In genomic region chr7:82176192-82176591, GRCm38 (mm10) we compare ENCODE assay signal across 13 mouse cellular contexts. TPM values are rescaled to one million over a fixed set of nuclear protein-coding genes. Genes with fewer than 3 reads are reported as not detected.
DNase-seq lines count a peak whose midpoint lies in the region; ATAC-seq and TF ChIP-seq lines count a peak whose summit lies in the region.
"Had no signal": no experiment of that assay in that cellular context is flagged by ENCODE, and none has a peak within 500 bp of the region (broad histone marks: within the 10 kb centered on the region; RNA-seq: fewer than 3 reads in every experiment).

No protein-coding gene starts in this region.

- H3K4me3 ChIP-seq in forebrain, embryonic 15.5 days, result peak overlapping the region; percentile 78; the same call in 1 of the 2 replicates
- H3K4me3 ChIP-seq in forebrain, embryonic 11.5 days (ENCODE audit: low read depth, low read length), result no peak overlapping the region
- H3K4me3 ChIP-seq in lung, embryonic 14.5 days (ENCODE audit: low read depth, low read length), result no peak overlapping the region
- H3K4me3 ChIP-seq in lung, adult 2 months (replicated peaks; ENCODE audit: extremely low read depth, low read depth, low read length), result no peak overlapping the region
- H3K4me3 ChIP-seq in embryonic facial prominence, embryonic 12.5 days, result no peak overlapping the region
- peak overlapping the region; percentile 85 for H3K4me3 ChIP-seq in neural tube, embryonic 15.5 days (replicated peaks)

- no peak for TF ChIP-seq POLR2A in lung, adult 2 months (IDR thresholded peaks at IDR 0.05; ENCODE audit: borderline replicate concordance, extremely low read depth, low read depth, low read length)

- H3K4me2 ChIP-seq in forebrain, embryonic 15.5 days (replicated peaks), result peak overlapping the region; percentile 72
- H3K4me2 ChIP-seq in forebrain, embryonic 11.5 days (ENCODE audit: low read depth, low read length, severe bottlenecking), result no peak overlapping the region
- H3K4me2 ChIP-seq in lung, embryonic 14.5 days, result no peak overlapping the region
- peak overlapping the region; percentile 75; the same call in 1 of the 2 replicates for H3K4me2 ChIP-seq in embryonic facial prominence, embryonic 12.5 days (replicated peaks)
- peak overlapping the region; percentile 82 for H3K4me2 ChIP-seq in neural tube, embryonic 15.5 days

- H3K36me3 ChIP-seq in forebrain, embryonic 15.5 days, result no peaks in the 10 kb centered on the region
- H3K36me3 ChIP-seq in forebrain, embryonic 11.5 days (ENCODE audit: control insufficient read depth, insufficient read depth, low read length), result no peaks in the 10 kb centered on the region
- H3K36me3 ChIP-seq in lung, embryonic 14.5 days (ENCODE audit: insufficient read depth), result no peaks in the 10 kb centered on the region
- no peaks in the 10 kb centered on the region for H3K36me3 ChIP-seq in embryonic facial prominence, embryonic 12.5 days
- H3K36me3 ChIP-seq in neural tube, embryonic 15.5 days, result no peaks in the 10 kb centered on the region

- no peak for ATAC-seq in forebrain, embryonic 15.5 days (replicated peaks)
- ATAC-seq in forebrain, embryonic 11.5 days (replicated peaks; ENCODE audit: low FRiP score), result no peak
- ATAC-seq in lung, embryonic 14.5 days (ENCODE audit: insufficient read depth), result no peak
- no peak for ATAC-seq in embryonic facial prominence, embryonic 12.5 days (ENCODE audit: insufficient number of reproducible peaks, insufficient read depth, low FRiP score, low TSS enrichment)
- ATAC-seq in neural tube, embryonic 15.5 days (ENCODE audit: low FRiP score), result no peak
- ATAC-seq: Patski had no signal

- DNase-seq in forebrain, embryonic 11.5 days (ENCODE audit: low spot score), result no peak
- DNase-seq in lung, embryonic 14.5 days, result peak; percentile 9
- no peak for DNase-seq in lung, adult 2 months
- DNase-seq in kidney, postnatal 14 days, result no peak
- no peak for DNase-seq in left cerebral cortex, adult 11 months (ENCODE audit: low spot score)
- DNase-seq: B cell, adult 2 months; heart, postnatal 14 days; kidney, postnatal 25 days had no signal

- H3K27me3 ChIP-seq in forebrain, embryonic 15.5 days, result no peaks in the 10 kb centered on the region
- H3K27me3 ChIP-seq in forebrain, embryonic 11.5 days (ENCODE audit: control insufficient read depth, insufficient read depth, low read length), result peaks cover 3% of the 10 kb centered on the region; the same call in 1 of the 2 replicates
- H3K27me3 ChIP-seq in lung, embryonic 14.5 days (ENCODE audit: insufficient read depth, low read length), result peaks cover 6% of the 10 kb centered on the region; the same call in 1 of the 2 replicates
- peaks cover 6% of the 10 kb centered on the region; the same call in 1 of the 2 replicates for H3K27me3 ChIP-seq in embryonic facial prominence, embryonic 12.5 days
- no peaks in the 10 kb centered on the region for H3K27me3 ChIP-seq in neural tube, embryonic 15.5 days (replicated peaks)
- H3K27me3 ChIP-seq: Patski had no signal

- H3K27ac ChIP-seq in forebrain, embryonic 15.5 days (replicated peaks), result no peak overlapping the region
- no peak overlapping the region for H3K27ac ChIP-seq in forebrain, embryonic 11.5 days (ENCODE audit: low read depth, low read length)
- H3K27ac ChIP-seq in lung, embryonic 14.5 days (ENCODE audit: low read depth), result no peak overlapping the region
- H3K27ac ChIP-seq in embryonic facial prominence, embryonic 12.5 days, result no peak overlapping the region
- no peak overlapping the region for H3K27ac ChIP-seq in neural tube, embryonic 15.5 days (replicated peaks)
- H3K27ac ChIP-seq: liver, embryonic 14.5 days had no signal

- WGBS in forebrain, embryonic 15.5 days, result 41% methylated on average over 3 of the region's 3 CpGs
- 55% methylated on average over 3 of the region's 3 CpGs for WGBS in forebrain, embryonic 11.5 days
- WGBS in lung, embryonic 14.5 days, result 61% methylated on average over 3 of the region's 3 CpGs
- WGBS in lung, adult 2 months, result 70% methylated on average over 3 of the region's 3 CpGs
- 48% methylated on average over 3 of the region's 3 CpGs for WGBS in embryonic facial prominence, embryonic 12.5 days
- WGBS in neural tube, embryonic 15.5 days, result 54% methylated on average over 3 of the region's 3 CpGs

- H3K4me1 ChIP-seq in forebrain, embryonic 15.5 days, result 0 out of 2 replicates have a peak, but pooled peaks cover 4% of the 10 kb centered on the region
- H3K4me1 ChIP-seq in forebrain, embryonic 11.5 days (replicated peaks; ENCODE audit: control insufficient read depth, insufficient read depth, low read length), result 0 out of 2 replicates have a peak, but pooled peaks cover 2% of the 10 kb centered on the region
- H3K4me1 ChIP-seq in lung, embryonic 14.5 days (ENCODE audit: insufficient read depth), result no peaks in the 10 kb centered on the region
- H3K4me1 ChIP-seq in lung, adult 2 months (ENCODE audit: control insufficient read depth, insufficient read depth, low read length), result no peaks in the 10 kb centered on the region
- peaks cover 17% of the 10 kb centered on the region; the same call in 1 of the 2 replicates for H3K4me1 ChIP-seq in embryonic facial prominence, embryonic 12.5 days
- peaks cover 30% of the 10 kb centered on the region for H3K4me1 ChIP-seq in neural tube, embryonic 15.5 days

- no peaks in the 10 kb centered on the region for H3K9me3 ChIP-seq in forebrain, embryonic 15.5 days
- H3K9me3 ChIP-seq in forebrain, embryonic 11.5 days (ENCODE audit: control insufficient read depth, low read length), result no peaks in the 10 kb centered on the region
- H3K9me3 ChIP-seq in lung, embryonic 14.5 days (ENCODE audit: low read depth, low read length), result no peaks in the 10 kb centered on the region
- H3K9me3 ChIP-seq in embryonic facial prominence, embryonic 12.5 days, result no peaks in the 10 kb centered on the region
- no peaks in the 10 kb centered on the region for H3K9me3 ChIP-seq in neural tube, embryonic 15.5 days (replicated peaks)

- peak; percentile 21; the same call in 1 of the 2 replicates for TF ChIP-seq CTCF in lung, embryonic 14.5 days (IDR thresholded peaks at IDR 0.05; ENCODE audit: low read depth)
- TF ChIP-seq CTCF in lung, adult 2 months (IDR thresholded peaks at IDR 0.05; ENCODE audit: insufficient read depth, low read length), result no peak

- no peak overlapping the region for H3K9ac ChIP-seq in forebrain, embryonic 15.5 days (replicated peaks)
- no peak overlapping the region for H3K9ac ChIP-seq in forebrain, embryonic 11.5 days (ENCODE audit: low read length)
- H3K9ac ChIP-seq in lung, embryonic 14.5 days, result no peak overlapping the region
- H3K9ac ChIP-seq in embryonic facial prominence, embryonic 12.5 days, result no peak overlapping the region
- H3K9ac ChIP-seq in neural tube, embryonic 15.5 days (replicated peaks), result no peak overlapping the region
- H3K9ac ChIP-seq: liver, embryonic 14.5 days had no signal

RNA-seq across cellular contexts. Expression of gene Sh3gl3, which starts 2.6 kb away (rescaled TPM):
- 49.9 and 55.5 TPM in 2 replicates for polyA plus RNA-seq in forebrain, embryonic 15.5 days (2015; fragmentation: Nextera tagmentation; extraction: Ambion mirVana)
- 13.8 and 15.4 TPM in 2 replicates for polyA plus RNA-seq in forebrain, embryonic 11.5 days (2014; fragmentation: Nextera tagmentation; extraction: Ambion mirVana)
- 3.6 and 3.9 TPM in 2 replicates for polyA plus RNA-seq in lung, embryonic 14.5 days (2014; fragmentation: Nextera tagmentation; extraction: Ambion mirVana)
- 0.17 and 0.73 TPM in 2 replicates for polyA plus RNA-seq in lung, adult 2 months (2012; rRNA removed)
- polyA plus RNA-seq in embryonic facial prominence, embryonic 12.5 days (2016; fragmentation: Nextera tagmentation; extraction: Ambion mirVana), result 40.6 and 42.5 TPM in 2 replicates
- 65.2 and 76.3 TPM in 2 replicates for polyA plus RNA-seq in neural tube, embryonic 15.5 days (2015; fragmentation: Nextera tagmentation; extraction: Ambion mirVana)

Comparison
In these comparisons a context has a peak if more than half of its experiments do, and no peak if none do; other contexts are left out.
1. H3K4me2 ChIP-seq: peak in forebrain, embryonic 15.5 days (single experiment), embryonic facial prominence, embryonic 12.5 days (single experiment) and neural tube, embryonic 15.5 days (single experiment); none in forebrain, embryonic 11.5 days (single experiment) and lung, embryonic 14.5 days (single experiment).
2. H3K4me3 ChIP-seq: peak in forebrain, embryonic 15.5 days (single experiment) and neural tube, embryonic 15.5 days (single experiment); none in forebrain, embryonic 11.5 days (single experiment), lung, embryonic 14.5 days (single experiment), lung, adult 2 months (single experiment) and embryonic facial prominence, embryonic 12.5 days (single experiment).